Mouse (Mus musculus) midbrain, postnatal 0 days (tissue): Measurements from ENCODE around the gene Mus81. TPM values are rescaled to one million over a fixed set of nuclear protein-coding genes. Genes with fewer than 3 reads are reported as not detected.

Source experiments
- ATAC-seq: fragments of 200-750 bp; cut with Nextera tagmentation; 2 replicates; pipeline ENCODE4 v1.8.0; 2017; ENCODE audit warnings: moderate number of reproducible peaks, mild to moderate bottlenecking, moderate TSS enrichment, moderate library complexity; ENCODE audit not compliant: low FRiP score
- DNase-seq: peaks from one replicate; pipeline ENCODE4 v3.0.0-alpha.2; 2015; ENCODE audit warnings: low spot score
- H3K27ac ChIP-seq: fragments of 300-500 bp; sonication (generic); 2 replicates; pipeline ENCODE4 v1.5.1; 2014; ENCODE audit warnings: low read depth, mild to moderate bottlenecking, low read length, mixed read lengths
- H3K27me3 ChIP-seq: fragments of 300-500 bp; sonication (generic); 2 replicates; pipeline ENCODE4 v1.6.1; 2014; ENCODE audit warnings: low read length, control low read depth, mixed read lengths; ENCODE audit not compliant: insufficient read depth
- H3K36me3 ChIP-seq: fragments of 300-500 bp; sonication (generic); 2 replicates; pipeline ENCODE4 v1.6.1; 2014; ENCODE audit warnings: low read length, control low read depth, mixed read lengths; ENCODE audit not compliant: insufficient read depth
- H3K4me1 ChIP-seq: fragments of 300-500 bp; sonication (generic); 2 replicates; pipeline ENCODE4 v1.6.1; 2014; ENCODE audit warnings: mild to moderate bottlenecking, control low read depth, antibody characterized with exemption, low read length, mixed read lengths; ENCODE audit not compliant: insufficient read depth
- H3K4me2 ChIP-seq: fragments of 300-500 bp; sonication (generic); 2 replicates; pipeline ENCODE4 v1.6.1; 2014; ENCODE audit warnings: low read depth, mild to moderate bottlenecking, low read length, mixed read lengths; ENCODE audit not compliant: poor library complexity, severe bottlenecking
- H3K4me3 ChIP-seq: fragments of 300-500 bp; sonication (generic); 2 replicates; pipeline ENCODE4 v1.5.1; 2014; ENCODE audit warnings: low read depth, mild to moderate bottlenecking, low read length, moderate library complexity
- H3K9ac ChIP-seq: fragments of 300-500 bp; sonication (generic); replicated peaks from 2 replicates; pipeline ENCODE4 v1.6.1; 2014; ENCODE audit warnings: mild to moderate bottlenecking, low read length, moderate library complexity, mixed read lengths; ENCODE audit not compliant: poor library complexity, severe bottlenecking
- H3K9me3 ChIP-seq: fragments of 300-500 bp; sonication (generic); 2 replicates; pipeline ENCODE4 v1.6.1; 2016; ENCODE audit warnings: low read length, control low read depth
- CTCF ChIP-seq: IDR thresholded peaks from 2 replicates; pipeline ENCODE4 v1.5.1; 2016; ENCODE audit warnings: antibody characterized with exemption, mild to moderate bottlenecking
- WGBS: fragments of 180-500 bp; shearing (Covaris S2); extraction: QIAGEN DNeasy Blood & Tissue Kit; methylation state at CpG from one replicate; pipeline ENCODE4 v1.1.7; 2014; 5-methylcytosine and 5-hydroxymethylcytosine counted together
- polyA plus RNA-seq: library from polyadenylated mRNA; unstranded; fragments of >200 nt; fragmentation: Nextera tagmentation; extraction: Ambion mirVana; gene quantifications from 2 replicates; pipeline ENCODE4 v1.2.1, GENCODE M21; 2015
- total RNA-seq: library from RNA; depleted of rRNA; stranded (reverse); fragments of >200 nt; gene quantifications from 2 replicates; pipeline ENCODE4 v1.2.3, GENCODE M21; 2014

The Mus81 gene
- total and polyA plus RNA-seq, 2 experiments from 2014 or later, result 27.9 to 87.3 TPM

DNA sequence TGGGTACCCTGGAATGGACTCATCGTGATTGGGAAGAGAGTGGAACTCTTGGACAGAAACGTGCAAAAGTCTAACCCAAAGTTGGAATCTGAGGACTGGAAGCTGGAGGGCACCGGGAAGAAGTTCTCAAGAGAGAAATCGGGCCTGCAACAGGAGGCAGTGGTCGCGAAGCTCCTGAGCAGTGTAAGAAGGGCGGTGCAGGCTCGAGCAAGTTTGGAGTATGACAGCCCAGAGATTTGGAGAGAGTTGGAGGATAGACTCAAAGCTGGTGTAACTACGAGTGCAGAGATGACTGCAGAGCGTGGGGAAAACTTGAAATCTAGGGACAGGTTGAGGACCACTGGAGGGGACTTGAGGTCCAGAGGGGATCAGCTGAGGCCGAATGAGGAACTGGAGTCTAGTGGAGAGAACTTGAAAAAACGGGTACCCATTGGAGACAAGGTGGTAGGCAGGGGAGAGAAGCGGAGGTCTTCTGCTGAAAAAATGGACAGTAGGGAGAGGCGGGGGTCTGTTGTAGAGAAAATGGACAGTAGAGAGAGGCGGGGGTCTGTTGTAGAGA is 23.0 kb upstream of the Mus81 start:
- Histone ChIP-seq H3K36me3 (no peaks in the 10 kb centered on the region), H3K27me3 (no peaks in the 10 kb centered on the region), H3K9me3 (no peaks in the 10 kb centered on the region), H3K27ac (0 out of 2 replicates have a peak overlapping the region, but pooled peaks have one; percentile 73), H3K4me2 (peak overlapping the region; percentile 83), H3K4me3 (peak overlapping the region; percentile 42), H3K4me1 (peaks cover 8% of the 10 kb centered on the region; the same call in 1 of the 2 replicates), H3K9ac (peak overlapping the region; percentile 59)
- DNase-seq (no peak), ATAC-seq (no peak)
- WGBS, result 50% methylated on average over 15 of the region's 15 CpGs
- TF ChIP-seq CTCF, result no peak

DNA sequence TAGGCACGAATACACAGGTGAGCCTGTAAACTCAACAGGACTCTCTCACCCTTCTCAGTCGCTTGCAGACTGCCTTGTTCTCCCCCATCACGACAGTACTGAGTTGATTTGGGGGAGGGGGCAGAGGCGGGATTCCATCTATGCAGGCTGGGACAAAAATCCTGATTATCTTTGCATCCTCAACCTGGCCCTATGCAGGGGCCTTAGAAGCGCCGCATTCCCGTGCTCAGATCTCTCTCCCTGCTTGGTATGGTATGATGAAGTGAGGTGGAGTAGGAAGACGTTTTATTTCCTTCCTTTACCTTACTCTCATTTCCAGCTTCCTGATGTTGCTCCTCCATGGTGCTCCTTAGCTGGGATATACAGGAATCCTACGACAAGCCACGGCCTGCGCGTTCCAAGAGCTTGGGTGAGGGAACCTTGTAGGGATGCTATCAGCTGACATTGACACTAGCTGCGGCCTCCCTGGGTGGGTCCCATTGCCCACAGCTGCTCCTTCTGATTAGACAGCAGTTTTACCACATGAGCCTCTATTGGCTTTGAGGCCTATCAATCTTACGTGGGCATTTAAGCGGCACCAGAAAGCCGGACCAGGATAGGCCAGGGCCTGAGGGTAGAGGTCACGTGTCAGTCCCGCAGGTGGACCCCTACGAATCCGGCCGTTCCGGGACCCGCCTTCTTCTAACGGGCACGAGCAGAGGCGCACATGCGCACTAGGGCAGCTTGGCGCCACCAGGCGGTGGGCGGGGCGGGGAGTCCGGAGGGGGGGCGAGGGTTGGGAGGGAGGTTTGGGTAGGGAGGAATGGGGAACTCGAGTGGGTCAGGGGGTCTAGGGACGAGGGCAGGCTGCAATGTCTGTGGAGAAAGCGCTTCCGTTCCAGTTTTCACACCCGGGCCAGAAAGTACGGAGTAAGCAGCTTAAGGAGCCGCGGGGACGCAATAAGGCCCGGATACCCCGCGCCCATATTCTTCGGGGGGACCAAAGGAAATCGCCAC is 22.1 kb upstream of the Mus81 start, which contains the start of gene Snx32:
Gene Snx32, minus strand, starts transcription at position 508 of the 996 bp plus-strand sequence.
- TF ChIP-seq CTCF, result peak; percentile 57
- 3% methylated on average over 46 of the region's 47 CpGs for WGBS
- Histone ChIP-seq H3K9me3 (no peaks in the 10 kb centered on the region), H3K27me3 (no peaks in the 10 kb centered on the region), H3K4me2 (peak within 1 kb of the TSS; percentile 83), H3K4me1 (peaks cover 8% of the 10 kb centered on the region; the same call in 1 of the 2 replicates), H3K9ac (peak within 1 kb of the TSS; percentile 59), H3K4me3 (peak within 1 kb of the TSS; percentile 42), H3K36me3 (no peaks in the 10 kb centered on the region), H3K27ac (peak within 1 kb of the TSS; percentile 73)
- peak; percentile 100 for DNase-seq
- ATAC-seq, result peak; percentile 99

DNA sequence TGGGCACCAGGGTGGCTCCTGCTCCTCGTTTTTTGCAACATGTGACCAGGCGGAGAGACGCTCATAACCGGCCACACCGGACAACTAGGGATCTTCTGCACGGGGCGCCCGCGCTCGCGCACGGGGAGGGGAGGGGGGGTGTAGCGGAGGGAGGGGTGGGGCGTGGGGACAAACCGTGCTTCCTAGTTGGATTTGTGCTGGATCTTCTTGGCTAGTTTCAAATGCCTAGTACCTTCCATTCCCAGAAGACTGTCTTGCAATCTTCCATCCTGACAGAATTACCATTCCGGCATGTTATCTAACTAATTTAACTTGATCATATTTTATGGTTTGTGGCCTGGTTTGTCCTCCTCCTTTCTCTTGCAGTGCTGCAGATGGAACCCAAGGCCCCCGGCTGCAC is 15.5 kb upstream of the Mus81 start, which contains the start of gene 1700020D05Rik:
Gene 1700020D05Rik, minus strand, starts transcription at position 101 of the 400 bp plus-strand sequence.
- DNase-seq, result no peak
- no peaks in the 10 kb centered on the region for H3K4me1 ChIP-seq
- H3K27ac ChIP-seq, result no peak within 1 kb of the TSS
- no peak within 1 kb of the TSS for H3K9ac ChIP-seq
- H3K36me3 ChIP-seq, result no peaks in the 10 kb centered on the region; the same call in 1 of the 2 replicates
- H3K9me3 ChIP-seq, result no peaks in the 10 kb centered on the region
- no peak for ATAC-seq
- no peaks in the 10 kb centered on the region for H3K27me3 ChIP-seq
- TF ChIP-seq CTCF, result no peak
- H3K4me2 ChIP-seq, result no peak within 1 kb of the TSS
- no peak within 1 kb of the TSS for H3K4me3 ChIP-seq
- 64% methylated on average over 17 of the region's 17 CpGs for WGBS

DNA sequence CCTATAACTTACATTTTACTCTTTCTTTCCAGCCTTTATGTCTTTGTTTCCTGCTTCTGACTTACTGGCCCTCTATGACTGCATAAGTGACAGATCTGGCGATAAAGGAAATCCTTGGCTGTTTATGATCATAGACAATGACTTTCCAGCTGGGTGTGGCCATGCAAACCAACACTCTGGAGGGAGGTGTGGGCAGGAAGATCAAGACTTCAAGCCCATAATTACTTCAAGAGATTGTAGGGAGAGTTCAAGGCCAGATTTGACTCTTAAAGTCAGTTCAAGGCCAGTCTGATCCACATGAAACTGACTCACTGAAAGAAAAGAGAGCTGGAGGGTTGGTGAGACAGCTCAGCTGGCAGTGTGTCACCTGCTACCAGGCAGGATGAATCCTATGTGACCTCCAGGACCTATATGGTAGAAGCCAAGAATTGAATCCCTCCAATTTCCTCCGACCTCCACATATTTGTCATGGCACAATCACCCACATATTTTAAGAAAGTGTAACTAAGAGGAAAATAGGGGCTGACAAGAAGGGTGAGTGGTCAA is 12.2 kb upstream of the Mus81 start:
- H3K9me3 ChIP-seq, result no peaks in the 10 kb centered on the region
- no peak overlapping the region for H3K9ac ChIP-seq
- no peaks in the 10 kb centered on the region for H3K4me1 ChIP-seq
- 90% methylated on average over 2 of the region's 2 CpGs for WGBS
- peaks cover 29% of the 10 kb centered on the region; the same call in 1 of the 2 replicates for H3K36me3 ChIP-seq
- DNase-seq, result no peak
- H3K4me3 ChIP-seq, result no peak overlapping the region
- H3K4me2 ChIP-seq, result no peak overlapping the region
- H3K27me3 ChIP-seq, result no peaks in the 10 kb centered on the region
- ATAC-seq, result no peak
- no peak overlapping the region for H3K27ac ChIP-seq
- TF ChIP-seq CTCF, result no peak

DNA sequence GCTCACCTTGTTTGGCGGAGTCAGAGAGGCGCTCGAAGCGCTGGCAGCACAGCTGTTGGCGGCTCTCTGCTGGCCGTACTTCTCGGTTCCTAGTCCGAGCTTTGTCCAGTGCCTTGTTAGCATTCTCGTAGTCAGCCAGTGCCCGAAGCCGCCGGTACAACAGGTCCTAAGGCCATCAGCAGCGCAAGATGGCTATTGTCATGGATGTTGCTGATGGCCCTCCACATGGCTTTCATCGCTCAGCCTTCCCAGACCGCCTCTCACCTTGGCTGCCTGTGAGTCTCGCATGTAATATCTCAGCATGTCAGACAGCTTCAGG is 7.8 kb upstream of the Mus81 start:
- ATAC-seq, result no peak
- no peaks in the 10 kb centered on the region for H3K4me1 ChIP-seq
- TF ChIP-seq CTCF, result no peak
- no peak overlapping the region for H3K27ac ChIP-seq
- 89% methylated on average over 16 of the region's 16 CpGs for WGBS
- no peak overlapping the region for H3K9ac ChIP-seq
- no peak overlapping the region for H3K4me2 ChIP-seq
- peaks cover 47% of the 10 kb centered on the region for H3K36me3 ChIP-seq
- no peak overlapping the region for H3K4me3 ChIP-seq
- H3K9me3 ChIP-seq, result no peaks in the 10 kb centered on the region
- DNase-seq, result no peak
- H3K27me3 ChIP-seq, result no peaks in the 10 kb centered on the region
